Mouse (Mus musculus) effector memory CD4-positive, alpha-beta T cell, adult 5 months (primary cell): ENCODE measurements around the gene Skiv2l. TPM values are rescaled to one million over a fixed set of nuclear protein-coding genes. Genes with fewer than 3 reads are reported as not detected.

Experiments used
- polyA plus RNA-seq: library from polyadenylated mRNA; unstranded; fragments of 100-300 nt; shearing (Covaris generic); gene quantifications from one replicate; pipeline ENCODE4 v1.2.1, GENCODE M21; 2017

The Skiv2l gene
- polyA plus RNA-seq = 128 TPM

GRCm38 (mm10) chr17:34849722-34850516, at the start of gene Skiv2l, which contains the start of gene Nelfe:
Skiv2l (minus strand) TSS chr17:34850210.
Nelfe (plus strand) TSS chr17:34850391.

DNA sequence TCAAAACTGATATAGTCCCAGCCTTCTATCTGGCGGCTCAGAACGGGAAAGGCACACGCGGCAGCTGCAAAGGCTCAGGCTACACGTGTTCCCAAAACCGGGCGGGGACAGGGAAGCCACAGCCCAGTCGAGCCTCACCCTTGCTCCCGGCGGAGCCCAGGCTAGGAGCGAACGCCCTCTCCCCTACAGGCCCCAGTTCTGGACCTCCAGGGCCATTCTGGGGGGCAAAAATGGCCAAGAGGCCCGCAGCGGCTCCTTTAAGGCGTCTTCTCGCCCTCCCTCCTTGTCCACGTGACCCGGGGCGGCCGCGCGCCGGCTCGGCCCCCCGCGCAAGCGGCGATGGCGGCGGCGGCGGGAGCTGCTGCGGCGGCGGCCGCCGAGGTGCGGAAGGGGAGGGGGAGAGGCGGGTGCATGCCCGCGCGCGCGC, 48.2 kb upstream of the Skiv2l start, which contains the start of the genes C2 and Ehmt2:
TSS of gene C2 (minus strand) at position 106 of the 427 bp plus-strand sequence.
TSS of gene Ehmt2 (plus strand) at position 310 of the 427 bp plus-strand sequence.

DNA sequence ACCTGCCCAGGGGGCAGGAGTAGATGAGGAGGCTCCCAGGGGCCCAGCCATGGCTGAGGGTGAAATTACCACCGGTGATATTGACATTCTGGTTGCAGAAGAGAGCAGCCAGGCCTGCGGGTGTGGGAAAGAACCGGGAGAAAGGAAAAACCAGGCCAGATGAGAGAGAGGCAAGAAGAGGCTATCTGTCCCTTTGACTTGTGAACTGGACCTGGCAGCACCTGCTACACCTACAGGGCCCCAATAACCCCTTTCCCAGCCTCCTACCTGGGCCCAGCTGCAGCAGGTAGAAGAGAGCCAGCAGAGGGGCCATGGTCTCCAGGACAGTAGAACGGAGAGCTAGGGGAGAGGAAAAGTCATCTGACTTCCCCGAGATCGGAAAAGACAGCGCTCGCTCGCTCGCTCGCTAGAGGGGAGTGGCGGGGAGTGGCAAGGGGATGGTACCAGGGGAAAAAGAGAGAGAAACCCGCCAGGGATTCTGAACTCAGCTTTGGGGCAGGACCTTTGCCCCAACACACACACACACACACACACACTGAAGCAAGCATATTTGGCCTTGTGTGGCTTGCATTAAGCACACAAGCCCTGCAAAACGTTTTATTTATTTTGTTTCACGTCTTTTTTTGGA, 31.8 kb upstream of the Skiv2l start, which contains the start of gene Gm20547:
TSS of gene Gm20547 (minus strand) at position 360 of the 628 bp plus-strand sequence.

DNA sequence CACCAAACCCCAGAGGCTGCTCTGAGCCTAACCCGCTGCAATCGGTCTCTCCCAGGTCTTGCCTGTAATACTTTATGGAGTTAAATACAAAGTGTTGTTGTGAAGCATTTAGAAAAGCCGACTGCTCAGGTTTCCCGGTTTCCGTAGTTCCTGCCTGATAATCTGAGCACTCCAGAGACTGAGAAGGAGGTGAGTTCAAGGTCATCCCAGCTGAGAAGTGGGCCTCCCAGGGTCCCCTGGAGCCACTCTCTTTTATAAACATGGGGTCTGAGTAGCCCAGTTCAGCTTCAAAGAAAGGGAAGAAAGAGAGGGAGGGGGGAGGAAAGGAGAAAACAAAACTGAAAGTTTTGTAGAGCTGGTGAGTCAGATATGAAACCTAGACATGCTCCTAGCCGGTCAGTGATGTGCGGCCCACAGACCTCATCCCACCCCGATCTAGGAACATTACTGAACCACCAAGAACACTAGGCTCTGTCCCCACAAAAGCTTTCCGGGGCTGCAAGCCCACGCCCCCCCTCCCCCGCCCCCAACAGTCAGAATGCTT, 29.4 kb upstream of the Skiv2l start, which contains the start of gene Zbtb12:
TSS of gene Zbtb12 (plus strand) at position 148 of the 544 bp plus-strand sequence.

GRCm38 (mm10) chr17:34862416-34863081, 12.5 kb upstream of the Skiv2l start, which contains the start of gene Cfb:
Cfb (minus strand) TSS chr17:34862518.

DNA sequence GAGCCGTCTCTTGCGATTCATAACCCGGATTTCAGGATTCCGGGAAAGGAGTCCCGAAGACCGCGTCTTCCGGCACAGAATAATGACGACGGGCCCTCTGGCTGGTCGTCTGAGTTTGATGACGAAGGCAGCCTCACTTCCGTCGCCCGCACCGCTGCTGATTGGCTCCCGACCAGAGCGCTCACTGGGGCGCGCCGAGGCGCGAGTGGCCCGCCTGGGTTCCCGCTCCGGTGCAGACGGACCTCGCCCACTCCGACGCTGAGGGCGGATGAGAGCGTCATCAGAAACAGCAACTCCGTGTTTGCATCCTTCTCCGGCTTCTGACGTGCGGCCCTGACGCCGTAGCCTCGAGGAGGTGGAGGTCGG, 13.2 kb downstream of the Skiv2l start, which contains the start of the genes Stk19 and Dxo:
TSS of gene Stk19 (minus strand) at position 90 of the 366 bp plus-strand sequence.
TSS of gene Dxo (plus strand) at position 164 of the 366 bp plus-strand sequence.

GRCm38 (mm10) chr17:34804301-34804700, 45.7 kb downstream of the Skiv2l start, which contains the start of gene Cyp21a1:
Cyp21a1 (minus strand) TSS chr17:34804561.

Other genes starting within 250 kb of the Skiv2l start
- 58.0 TPM for gene Rnf5, start 246.5 kb downstream of the Skiv2l start, polyA plus RNA-seq
- 21.4 TPM for gene Agpat1, start 245.9 kb downstream of the Skiv2l start, polyA plus RNA-seq
- gene Egfl8, start 234.2 kb downstream of the Skiv2l start, polyA plus RNA-seq = 0.92 TPM
- 25.0 TPM for gene Ppt2, start 221.7 kb downstream of the Skiv2l start, polyA plus RNA-seq
- gene Prrt1, start 220.7 kb downstream of the Skiv2l start, polyA plus RNA-seq = 20.2 TPM
- gene Fkbpl, start 205.4 kb downstream of the Skiv2l start, polyA plus RNA-seq = 3.2 TPM
- gene Atf6b, start 203.1 kb downstream of the Skiv2l start, polyA plus RNA-seq = 56.1 TPM
- not detected for gene Tnxb, start 179.7 kb downstream of the Skiv2l start, polyA plus RNA-seq
- gene C4b, start 106.3 kb downstream of the Skiv2l start, polyA plus RNA-seq = not detected
- gene Cyp21a1, start 45.6 kb downstream of the Skiv2l start, polyA plus RNA-seq = not detected
- gene Stk19, start 13.3 kb downstream of the Skiv2l start, polyA plus RNA-seq = 25.8 TPM
- gene Dxo, start 13.2 kb downstream of the Skiv2l start, polyA plus RNA-seq = 123 TPM
- 49.5 TPM for gene Nelfe, start 181 bp upstream of the Skiv2l start, polyA plus RNA-seq
- gene Cfb, start 12.3 kb upstream of the Skiv2l start, polyA plus RNA-seq = not detected
- 0.21 TPM for gene Zbtb12, start 29.3 kb upstream of the Skiv2l start, polyA plus RNA-seq
- gene Gm20547, start 31.8 kb upstream of the Skiv2l start, polyA plus RNA-seq = not detected
- gene C2, start 48.1 kb upstream of the Skiv2l start, polyA plus RNA-seq = 1.2 TPM
- 57.8 TPM for gene Ehmt2, start 48.3 kb upstream of the Skiv2l start, polyA plus RNA-seq
- gene Slc44a4, start 64.3 kb upstream of the Skiv2l start, polyA plus RNA-seq = not detected
- 74.6 TPM for gene Neu1, start 81.0 kb upstream of the Skiv2l start, polyA plus RNA-seq
- 2,452 TPM for gene Hspa1b, start 109.0 kb upstream of the Skiv2l start, polyA plus RNA-seq
- gene Gm20481, start 119.7 kb upstream of the Skiv2l start, polyA plus RNA-seq = 125 TPM
- 1,550 TPM for gene Hspa1a, start 121.9 kb upstream of the Skiv2l start, polyA plus RNA-seq
- not detected for gene Hspa1l, start 122.5 kb upstream of the Skiv2l start, polyA plus RNA-seq
- gene Lsm2, start 131.7 kb upstream of the Skiv2l start, polyA plus RNA-seq = 47.6 TPM
- gene Vars, start 150.8 kb upstream of the Skiv2l start, polyA plus RNA-seq = 182 TPM
- 0.10 TPM for gene Vwa7, start 166.4 kb upstream of the Skiv2l start, polyA plus RNA-seq
- gene Sapcd1, start 177.8 kb upstream of the Skiv2l start, polyA plus RNA-seq = not detected
- 2.2 TPM for gene Msh5, start 196.5 kb upstream of the Skiv2l start, polyA plus RNA-seq
- gene Clic1, start 199.8 kb upstream of the Skiv2l start, polyA plus RNA-seq = 305 TPM
- 1.00 TPM for gene Ddah2, start 208.8 kb upstream of the Skiv2l start, polyA plus RNA-seq
- gene Ly6g6c, start 215.2 kb upstream of the Skiv2l start, polyA plus RNA-seq = not detected
- gene Mpig6b, start 216.0 kb upstream of the Skiv2l start, polyA plus RNA-seq = not detected
- gene Ly6g6e, start 226.7 kb upstream of the Skiv2l start, polyA plus RNA-seq = not detected
- not detected for gene Ly6g6d, start 227.9 kb upstream of the Skiv2l start, polyA plus RNA-seq
- gene Ly6g6f, start 235.4 kb upstream of the Skiv2l start, polyA plus RNA-seq = not detected
- 88.6 TPM for gene Abhd16a, start 239.1 kb upstream of the Skiv2l start, polyA plus RNA-seq